Mouse (Mus musculus) embryonic fibroblast, embryonic 13.5 days (primary cell): ENCODE data around the gene Opn5.

Experiments used
- CTCF ChIP-seq: IDR thresholded peaks from 2 replicates; pipeline ENCODE4 v1.5.1; 2011; ENCODE audit warnings: mild to moderate bottlenecking, control low read depth, low read length, moderate library complexity, borderline replicate concordance; ENCODE audit not compliant: insufficient read depth
- POLR2A ChIP-seq: IDR thresholded peaks from 2 replicates; pipeline ENCODE4 v1.6.1; 2011; ENCODE audit warnings: low read depth, mild to moderate bottlenecking, control low read depth, low read length, moderate library complexity

DNA sequence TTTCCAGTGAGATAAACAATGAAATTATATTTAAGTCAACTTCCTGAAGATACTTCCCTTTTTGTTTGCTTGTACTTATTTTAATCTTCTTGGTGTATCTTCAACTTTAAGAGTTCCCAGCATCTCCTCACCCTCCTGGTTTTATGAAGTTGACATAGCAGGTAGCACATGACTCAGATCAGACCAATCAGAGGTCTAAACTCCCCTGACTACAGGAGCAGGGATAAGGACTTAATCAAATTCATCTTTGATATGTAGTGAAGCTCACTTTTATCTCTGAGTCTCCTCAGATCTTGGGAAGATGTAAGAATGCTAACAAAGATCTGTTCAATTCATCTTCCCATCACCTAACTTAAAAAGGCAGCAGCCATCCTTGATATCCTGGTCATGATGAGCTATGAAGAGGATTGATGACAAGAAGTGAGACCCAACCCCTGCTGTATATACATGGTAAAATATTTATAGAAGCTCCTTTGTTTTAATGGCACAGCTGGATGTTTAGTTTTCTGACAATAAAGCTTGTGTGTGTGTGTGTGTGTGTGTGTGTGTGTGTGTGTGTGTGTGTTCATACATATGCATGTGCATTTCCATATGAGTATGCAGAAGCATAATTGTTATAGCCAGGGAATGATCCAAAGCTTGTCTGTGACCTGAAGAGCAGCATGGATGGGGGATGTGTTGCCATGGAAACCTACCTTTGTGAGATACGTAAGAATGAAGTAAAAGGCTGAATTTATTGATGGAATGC is 28.7 kb downstream of the Opn5 start:
- TF ChIP-seq CTCF (no peak), POLR2A (no peak)
